Mouse (Mus musculus) adrenal gland, adult 8-10 months (tissue): ENCODE results near the gene Rpl24. TPM values are rescaled to one million over a fixed set of nuclear protein-coding genes. Genes with fewer than 3 reads are reported as not detected.
A peak's percentile ranks its signal among the peaks of the same experiment; 100 is the strongest.

Experiments
- DNase-seq: peaks from one replicate; pipeline ENCODE4 v3.0.0; 2022
- total RNA-seq, 4 experiments: library from RNA; stranded (reverse); gene quantifications; 2 replicates each; pipeline ENCODE4 v1.2.4; 2022

The Rpl24 gene
- total RNA-seq, 4 experiments from 2014 or later: 569 to 683 (median 613) TPM

DNA sequence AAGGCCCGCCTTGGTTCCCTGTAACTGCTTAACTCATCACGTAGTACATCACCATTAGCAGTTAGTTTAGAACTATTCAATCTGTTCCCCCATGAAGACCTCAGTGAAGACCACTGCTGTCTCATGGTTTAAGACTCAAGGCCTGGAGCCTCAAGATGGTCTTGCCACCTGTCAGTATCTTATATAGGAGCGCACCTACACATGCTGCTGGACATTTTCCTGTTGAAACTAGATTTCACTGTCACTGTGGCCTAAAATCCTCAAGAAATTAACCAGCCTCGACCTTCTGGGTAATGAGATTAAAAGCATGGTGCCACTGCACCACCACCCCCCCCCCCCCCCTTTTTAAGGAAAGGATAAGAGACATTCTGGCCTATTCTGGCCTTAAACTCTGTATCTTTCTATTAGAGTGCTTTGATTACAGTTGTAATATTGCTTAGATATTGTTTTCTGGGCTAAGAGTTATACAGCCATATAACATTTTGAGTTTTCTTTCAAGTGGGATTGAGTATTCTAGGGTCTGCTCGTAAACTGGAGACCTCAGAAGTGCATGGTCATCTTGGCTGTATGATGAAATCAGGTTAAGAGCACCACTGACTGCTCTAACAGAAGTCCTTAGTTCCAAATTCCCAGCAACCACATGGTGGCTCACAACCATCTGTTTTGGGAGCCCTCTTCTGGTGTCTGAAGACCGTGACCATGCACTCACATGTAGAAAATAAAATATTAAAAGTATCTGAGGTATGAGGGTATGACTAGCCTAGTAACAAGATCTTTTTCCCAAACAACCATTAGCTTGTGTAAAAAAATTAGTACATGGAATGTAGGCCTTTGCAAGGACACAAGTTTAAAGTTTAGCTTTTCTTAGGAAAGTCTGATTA is 5.9 kb downstream of the Rpl24 start:
- no peak for DNase-seq

DNA sequence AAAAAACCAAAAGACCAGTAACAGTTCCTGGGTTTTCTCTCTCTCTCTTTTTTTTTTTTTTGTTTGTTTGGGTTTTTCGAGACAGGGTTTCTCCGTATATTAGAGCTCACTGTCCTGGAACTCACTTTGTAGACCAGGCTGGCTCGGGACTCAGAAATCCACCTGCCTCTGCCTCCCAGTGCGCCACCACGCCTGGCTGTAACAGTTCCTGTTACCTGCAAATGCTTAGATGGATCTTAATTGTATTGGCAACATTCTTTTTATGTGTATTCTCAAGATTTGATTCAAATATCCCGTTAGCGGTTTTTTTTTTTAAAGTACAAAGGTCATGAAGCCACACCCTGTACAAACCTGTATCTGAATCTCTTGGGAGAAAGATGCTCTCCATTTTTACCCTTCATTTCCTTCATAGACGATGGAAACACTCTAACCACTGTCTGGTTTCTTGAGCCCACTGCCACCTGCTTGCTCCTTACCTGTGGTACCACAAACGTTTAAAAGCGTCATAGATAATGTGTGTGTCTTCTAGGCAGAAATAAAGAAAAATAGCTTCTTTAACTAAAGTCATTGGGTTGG is 6.6 kb downstream of the Rpl24 start:
- DNase-seq: no peak

DNA sequence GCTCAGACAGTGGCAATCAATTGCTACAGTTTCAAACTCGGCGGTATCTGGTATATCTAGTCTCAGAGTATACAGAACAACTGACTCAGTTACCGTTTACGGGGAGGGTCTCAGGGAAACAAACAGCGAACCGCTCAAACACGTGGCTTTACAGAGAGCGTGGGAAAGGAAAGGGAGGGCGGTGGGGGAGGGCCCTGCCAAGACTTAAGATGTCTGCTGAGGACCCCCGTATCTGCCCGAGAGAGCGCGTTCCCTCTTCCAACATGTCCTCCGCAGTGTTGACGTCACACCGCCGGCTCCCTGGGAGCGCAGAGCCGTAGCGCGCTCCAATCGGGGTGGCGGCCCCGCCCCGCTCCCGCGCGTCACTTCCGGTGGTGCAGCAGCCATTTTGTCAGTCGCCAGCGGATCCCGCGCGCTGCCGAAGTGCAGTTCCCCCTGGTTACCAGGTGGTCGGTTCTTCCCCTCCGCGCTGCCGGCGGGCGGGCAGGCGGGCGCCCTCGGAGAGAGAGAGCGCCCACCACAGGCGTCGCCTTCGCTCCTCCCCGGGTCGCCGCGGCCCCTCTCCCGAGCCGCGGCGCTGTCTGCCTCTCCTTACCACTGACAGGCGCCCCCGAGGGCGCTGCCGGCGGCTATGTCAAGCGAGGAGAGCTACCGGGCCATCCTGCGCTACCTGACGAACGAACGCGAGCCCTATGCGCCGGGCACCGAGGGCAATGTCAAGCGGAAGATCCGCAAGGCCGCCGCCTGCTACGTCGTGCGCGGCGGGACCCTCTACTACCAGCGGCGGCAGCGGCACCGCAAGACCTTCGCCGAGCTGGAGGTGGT is 7.6 kb downstream of the Rpl24 start, which contains the start of gene Zbtb11:
TSS of gene Zbtb11 (plus strand) at position 453 of the 825 bp plus-strand sequence.
- DNase-seq: peak; percentile 98

DNA sequence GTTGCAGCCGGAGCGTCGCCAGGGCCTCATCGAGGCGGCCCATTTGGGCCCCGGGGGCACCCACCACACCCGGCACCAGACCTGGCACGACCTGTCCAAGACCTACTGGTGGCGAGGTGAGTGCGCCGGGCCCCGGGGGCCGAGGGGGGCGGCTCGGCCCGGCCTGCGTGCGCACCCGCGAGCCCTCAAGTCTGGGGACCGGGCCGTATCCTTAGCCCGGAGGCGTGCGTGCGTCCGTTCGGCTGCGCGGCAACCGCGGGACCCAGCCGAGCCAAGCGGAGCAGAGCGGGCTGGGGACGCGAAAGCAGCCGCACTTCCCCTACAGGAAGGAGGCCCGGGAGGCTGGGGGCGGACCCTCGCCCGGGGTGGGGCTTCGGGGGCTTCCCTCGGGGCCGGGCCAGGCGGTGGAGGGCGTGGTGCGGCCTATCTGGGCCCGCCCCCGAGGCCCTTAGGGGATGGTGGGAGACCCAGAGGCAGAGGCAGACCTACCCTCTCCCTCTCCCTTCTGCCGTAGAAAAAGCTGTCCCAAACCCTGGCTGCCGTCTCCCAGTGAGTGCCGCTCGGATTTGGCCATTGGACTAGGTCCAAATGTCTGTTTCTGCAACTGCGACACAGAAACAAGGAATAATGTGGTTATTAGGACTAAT is 8.3 kb downstream of the Rpl24 start:
- DNase-seq: peak; percentile 85

DNA sequence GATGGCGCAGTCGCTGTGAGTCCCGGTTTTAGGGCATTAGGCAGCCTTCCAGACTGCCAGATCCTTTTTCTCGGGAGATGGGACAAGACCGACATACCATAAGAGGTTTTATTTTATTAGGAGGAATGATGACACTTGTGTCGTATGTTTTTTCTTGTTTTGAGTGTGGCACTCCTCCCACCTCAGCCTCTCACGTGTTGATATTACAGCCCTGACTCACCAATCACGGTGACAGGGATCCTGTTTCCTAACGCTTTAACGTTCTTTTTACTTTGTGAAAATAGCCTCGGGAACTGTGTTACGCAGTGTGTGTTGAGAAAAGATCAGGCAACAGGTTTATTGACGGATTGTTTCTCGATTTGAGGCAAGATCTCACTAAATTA is 8.8 kb downstream of the Rpl24 start:
- peak; percentile 70 for DNase-seq

DNA sequence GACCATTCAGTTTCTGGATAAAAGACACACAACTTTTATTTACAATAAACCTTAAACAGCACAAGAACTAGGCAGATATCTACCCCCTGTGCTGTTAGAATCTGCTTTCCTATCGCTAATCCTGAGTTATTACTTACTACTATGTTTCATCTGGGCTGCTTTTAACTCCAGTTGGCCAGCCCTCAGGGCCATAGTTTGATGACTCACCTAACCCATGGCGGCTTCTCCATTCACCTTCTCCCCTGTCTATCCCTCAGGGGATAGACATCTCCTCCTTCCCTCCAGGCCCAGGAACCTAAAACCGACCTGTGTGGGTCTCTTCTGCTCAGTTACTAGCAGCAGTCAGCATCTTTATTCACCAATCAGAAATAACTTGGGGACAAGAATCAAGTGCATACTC is 19.9 kb downstream of the Rpl24 start:
- DNase-seq: no peak

DNA sequence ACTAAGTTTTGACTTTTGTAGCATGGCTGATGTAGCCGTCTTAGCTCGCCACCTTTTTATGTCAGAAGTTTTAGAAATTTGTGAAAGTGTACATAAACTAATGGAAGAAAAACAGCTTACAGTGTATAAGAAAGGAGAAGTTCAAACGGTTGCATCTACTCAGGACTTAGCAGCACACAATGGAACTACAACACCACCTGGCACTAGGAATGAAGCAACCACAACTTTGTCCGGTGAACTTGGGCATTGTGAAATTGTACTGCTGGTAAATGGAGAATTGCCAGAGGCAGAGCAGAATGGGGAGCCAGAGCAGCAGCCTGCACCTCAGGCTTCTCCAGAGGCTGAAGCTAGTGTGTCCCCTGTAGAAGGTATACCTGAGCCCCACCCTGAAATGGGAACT is 24.2 kb downstream of the Rpl24 start:
- DNase-seq: no peak

DNA sequence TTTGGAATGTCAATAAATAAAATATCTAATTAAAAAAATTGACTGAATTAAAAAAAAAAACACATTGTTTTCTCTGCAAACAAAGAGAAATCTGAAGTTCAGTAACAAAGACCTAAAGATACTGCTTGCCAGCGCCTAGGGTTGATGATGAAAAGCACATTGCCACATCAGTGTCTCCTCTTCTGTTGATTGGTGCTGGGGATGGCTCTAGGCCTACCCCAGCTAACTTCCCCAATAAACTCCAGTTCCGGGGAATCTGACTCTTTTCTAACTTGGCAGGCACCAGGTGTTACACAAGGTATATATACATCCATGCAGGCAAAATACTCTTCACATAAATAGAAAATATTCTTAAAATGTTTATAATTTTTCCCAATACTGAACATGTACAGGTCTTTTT is 28.2 kb downstream of the Rpl24 start:
- DNase-seq: no peak

DNA sequence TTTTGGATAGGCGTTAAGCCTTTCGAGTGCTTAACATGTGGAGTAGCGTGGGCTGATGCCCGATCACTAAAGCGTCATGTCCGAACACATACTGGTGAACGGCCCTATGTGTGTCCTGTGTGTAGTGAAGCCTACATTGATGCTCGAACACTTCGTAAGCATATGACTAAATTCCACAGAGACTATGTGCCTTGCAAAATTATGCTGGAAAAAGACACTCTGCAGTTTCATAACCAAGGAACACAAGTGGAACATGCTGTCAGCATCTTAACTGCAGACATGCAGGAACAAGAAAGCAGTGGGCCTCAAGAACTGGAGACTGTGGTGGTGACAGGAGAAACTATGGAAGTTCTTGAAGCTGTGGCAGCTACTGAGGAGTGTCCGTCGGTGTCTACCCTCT is 40.7 kb downstream of the Rpl24 start:
- DNase-seq: no peak

DNA sequence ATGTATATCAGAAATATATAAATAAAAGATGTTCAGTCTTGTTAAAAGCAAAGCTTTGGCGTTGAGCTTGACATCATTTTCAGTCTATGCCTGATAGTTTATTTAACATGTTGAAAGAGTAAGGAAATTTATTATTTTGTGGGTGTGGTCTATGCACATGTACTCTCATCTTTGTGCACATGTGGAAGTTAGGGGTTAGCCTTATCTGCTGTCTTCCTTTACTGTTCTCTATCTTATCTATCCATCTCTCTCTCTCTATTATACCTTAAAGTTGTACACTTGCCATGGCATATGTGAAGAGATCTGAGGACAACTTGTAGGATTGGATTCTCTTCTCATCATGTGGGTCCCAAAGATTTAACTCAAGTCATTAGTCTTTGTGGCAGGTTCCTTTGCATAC is 42.8 kb downstream of the Rpl24 start:
- no peak for DNase-seq

DNA sequence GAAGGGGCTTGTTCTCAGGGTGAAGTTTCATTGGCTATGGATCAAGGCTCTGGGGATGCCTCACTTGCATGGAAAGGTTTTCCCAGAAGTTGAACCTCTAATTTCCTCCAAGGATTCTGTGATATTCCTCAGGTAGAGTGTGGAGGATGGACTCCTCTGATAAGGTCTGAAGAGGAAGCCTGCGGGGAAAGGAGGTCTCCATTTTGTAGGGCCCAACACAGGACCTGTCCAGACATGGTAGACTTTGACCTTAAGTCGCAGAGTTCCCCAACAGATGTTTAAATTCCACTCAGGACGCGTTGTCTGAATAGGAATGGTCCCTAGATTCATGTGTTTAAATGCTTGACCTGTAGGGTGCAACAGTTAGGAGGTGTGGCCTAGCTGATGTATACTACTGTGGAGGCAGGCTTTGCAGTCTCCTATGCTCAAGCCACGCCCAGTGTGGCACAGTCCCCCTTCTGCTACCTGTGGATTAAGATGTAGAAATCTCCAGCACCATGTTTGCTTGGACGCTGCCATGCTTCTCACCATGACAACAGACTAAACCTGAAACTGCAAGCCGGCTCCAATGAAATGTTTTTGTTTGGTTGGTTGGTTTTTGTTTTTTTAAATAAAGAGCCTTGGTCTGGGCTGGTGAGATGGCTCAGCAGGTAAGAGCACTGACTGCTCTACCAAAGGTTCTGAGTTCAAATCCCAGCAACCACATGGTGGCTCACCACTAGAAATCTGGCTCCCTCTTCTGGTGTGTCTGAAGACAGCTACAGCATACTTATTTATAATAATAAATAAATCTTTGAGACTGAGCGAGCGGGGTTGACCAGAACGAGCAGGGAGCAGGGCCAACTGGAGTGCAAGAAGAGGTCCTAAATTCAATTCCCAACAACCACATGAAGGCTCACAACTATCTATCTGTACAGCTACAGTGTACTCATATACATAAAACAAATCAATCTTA is 47.0 kb downstream of the Rpl24 start:
- DNase-seq: no peak

DNA sequence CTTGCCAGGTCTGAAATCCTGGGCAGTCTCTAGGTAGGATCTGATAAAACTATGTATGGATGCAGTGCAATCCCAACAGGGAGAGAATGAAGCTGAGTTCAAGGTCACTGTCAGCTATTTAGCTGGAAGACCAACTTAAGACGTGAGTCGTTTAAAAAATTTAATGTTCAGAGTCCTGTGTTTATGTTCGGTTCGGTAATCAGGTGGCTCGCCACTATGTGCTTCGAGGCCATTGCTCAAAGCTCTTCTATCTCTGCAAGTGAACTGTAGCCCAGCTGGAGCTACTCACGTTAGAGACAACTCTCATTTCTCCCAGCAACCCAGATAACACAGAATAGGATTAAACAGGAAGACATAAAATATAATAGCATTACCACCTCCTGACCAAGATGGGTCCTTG is 48.0 kb downstream of the Rpl24 start:
- DNase-seq: no peak

DNA sequence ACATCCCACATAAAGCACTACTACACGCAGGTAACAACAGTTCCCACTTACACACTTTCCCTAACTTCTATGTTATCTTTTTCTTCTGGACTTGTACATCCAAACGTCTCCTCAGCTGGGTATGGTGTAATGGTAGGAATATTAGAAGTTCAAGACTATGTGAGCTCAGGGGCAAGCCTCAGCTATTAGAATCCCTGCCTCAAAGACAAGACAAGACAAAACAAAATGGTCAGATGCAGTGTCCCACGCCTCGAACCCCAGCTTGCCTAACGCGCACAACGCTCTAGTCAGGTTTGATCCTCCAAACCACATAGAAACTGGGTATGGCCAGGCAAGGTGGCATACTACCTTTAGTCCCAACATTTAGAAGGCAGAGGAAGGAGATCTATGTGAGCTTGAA is 53.6 kb downstream of the Rpl24 start:
- DNase-seq: no peak

Other genes starting within 250 kb of the Rpl24 start
- 1 to 10 TPM; 3.4 to 8.0 (median 5.0) TPM for gene Nfkbiz, start 127.4 kb upstream of the Rpl24 start, total RNA-seq
- 1 to 10 TPM; 2.0 to 3.4 (median 2.7) TPM for gene Nxpe3, start 71.0 kb upstream of the Rpl24 start, total RNA-seq
- 10 to 100 TPM; 10.4 to 15.0 (median 12.8) TPM for gene Cep97, start 31.4 kb upstream of the Rpl24 start, total RNA-seq
- 10 to 100 TPM; 21.0 to 22.3 (median 21.6) TPM for gene Zbtb11, start 7.6 kb downstream of the Rpl24 start, total RNA-seq
- gene Pcnp, start 63.5 kb downstream of the Rpl24 start, total RNA-seq: 100 to 1,000 TPM; 102 to 138 (median 126) TPM
- 10 to 100 TPM; 16.0 to 19.5 (median 18.7) TPM for gene Trmt10c, start 71.5 kb downstream of the Rpl24 start, total RNA-seq
- 10 to 100 TPM; 18.0 to 33.3 (median 25.4) TPM for gene Senp7, start 82.1 kb downstream of the Rpl24 start, total RNA-seq
- gene Impg2, start 238.0 kb downstream of the Rpl24 start, total RNA-seq: under 1 TPM; 0.17 to 0.71 (median 0.50) TPM